Mouse (Mus musculus) left cerebral cortex, postnatal 14 days (tissue): ENCODE results near the gene Tinagl1. TPM values are rescaled to one million over a fixed set of nuclear protein-coding genes. Genes with fewer than 3 reads are reported as not detected.

ENCODE experiments used
- DNase-seq, 2 experiments: peaks; one replicate each; pipeline ENCODE4 v3.0.0; 2021 to 2022; ENCODE audit warnings: low spot score in 2 of 2, mixed read lengths in 1 of 2
- intact Hi-C: fragments of 180-260 bp; cut with DNase I; formaldehyde crosslinking; loops from one replicate; pipeline ENCODE4 v1.15.1; 2025
- total RNA-seq, 2 experiments: library from RNA; stranded (reverse); gene quantifications; 2 replicates each; pipeline ENCODE4 v1.2.3; 2021

Tinagl1 gene
- total RNA-seq, 2 experiments from 2014 or later = 4.1 to 4.2 TPM

DNA sequence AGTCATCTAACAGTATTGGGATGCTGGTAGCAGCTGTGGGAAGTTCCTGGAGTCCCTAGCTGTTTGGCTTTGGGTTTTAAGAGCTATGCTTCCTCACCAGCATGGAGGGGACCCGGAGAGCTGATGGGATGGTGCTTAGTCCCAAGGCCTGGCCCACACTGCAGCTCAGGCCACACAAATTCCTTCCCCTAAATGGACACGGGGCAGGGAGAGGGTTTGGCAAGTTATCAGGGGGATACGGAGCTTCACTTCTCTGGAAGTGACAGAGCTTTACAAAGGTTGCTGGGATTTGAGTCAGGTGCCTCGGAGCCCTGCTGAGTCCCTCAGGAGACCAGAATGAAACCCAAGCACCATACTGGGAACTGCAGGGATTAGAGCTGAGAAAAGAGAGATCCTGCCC lies 13.6 kb downstream of the Tinagl1 start:
- intact Hi-C loops = no loop called here
- DNase-seq = no peak

GRCm38 (mm10) chr4:130156812-130157371 lies 18.0 kb downstream of the Tinagl1 start:
- intact Hi-C loops = no loop called here
- DNase-seq = no peak

DNA sequence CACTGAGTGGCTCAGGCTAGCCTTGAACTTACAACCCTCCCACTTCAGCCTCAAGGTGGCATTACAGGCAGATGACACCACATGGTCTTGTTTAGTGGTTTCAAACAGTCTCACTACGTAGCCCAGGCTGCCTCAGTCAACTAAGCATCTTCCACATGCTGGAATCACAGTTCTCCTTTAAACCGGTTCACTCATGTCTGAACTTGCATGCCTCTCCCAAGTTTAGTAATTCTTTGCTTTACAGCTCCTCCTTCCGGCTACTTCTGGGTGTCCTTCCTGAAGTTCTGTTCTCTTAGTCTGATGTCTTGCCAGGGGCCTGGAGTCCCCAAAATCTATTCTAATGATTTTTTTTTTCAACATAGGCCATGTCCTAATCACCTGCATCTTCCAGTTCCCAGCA lies 20.7 kb downstream of the Tinagl1 start:
- intact Hi-C loops = no loop called here
- DNase-seq = no peak

- DNase-seq = no peak
- intact Hi-C loops = no loop called here
Observed at GRCm38 (mm10) chr4:130148405-130148804, 26.5 kb downstream of the Tinagl1 start.

DNA sequence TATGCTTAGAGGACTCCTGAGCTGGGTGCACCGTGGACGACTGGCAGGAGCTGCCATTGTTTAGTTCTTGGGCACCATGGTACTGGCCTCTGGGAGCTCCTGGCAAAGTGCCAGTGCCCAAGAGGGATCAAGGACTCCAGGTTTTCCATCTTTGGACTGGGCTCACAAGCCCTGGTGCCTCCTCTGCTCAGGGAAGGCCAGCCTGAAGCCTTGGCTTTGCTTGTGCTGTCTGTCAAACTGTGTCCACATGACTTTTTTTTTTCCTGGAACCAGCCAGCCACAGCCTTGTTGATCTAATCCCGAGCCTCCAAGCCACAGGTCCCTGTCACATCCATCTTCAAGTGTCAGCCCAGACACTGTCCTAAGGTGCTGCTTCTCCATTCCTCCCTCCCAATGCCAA lies 33.1 kb downstream of the Tinagl1 start:
- DNase-seq = no peak
- intact Hi-C loops = no loop called here

DNA sequence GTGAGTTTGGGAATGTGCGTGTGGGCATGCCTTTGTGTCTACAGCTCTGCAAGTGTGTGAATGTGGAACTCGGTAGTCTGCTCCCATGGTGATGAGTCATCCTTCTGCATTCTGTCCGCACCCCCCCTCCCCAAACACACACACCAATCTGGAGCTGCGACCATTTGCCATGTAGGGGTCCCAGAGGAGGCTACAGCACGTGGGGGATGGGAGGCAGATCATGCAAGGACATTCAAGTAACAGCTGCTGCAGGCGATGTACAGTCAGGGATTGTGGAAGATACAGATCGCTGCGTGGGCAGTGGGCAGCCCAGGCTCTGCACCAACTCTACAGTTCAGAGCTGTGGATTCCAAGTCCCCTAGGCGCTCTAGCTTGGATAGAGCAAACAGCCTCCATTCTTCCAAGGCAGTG lies 33.9 kb downstream of the Tinagl1 start:
- intact Hi-C loops = no loop called here
- DNase-seq = peak; percentile 66 to 92

- intact Hi-C loops = loop anchor here (2.0 kb wide), 1 partner anchor 50 kb away; no protein-coding TSS in a partner anchor
- no peak for DNase-seq
Observed at GRCm38 (mm10) chr4:130139214-130139492, 35.8 kb downstream of the Tinagl1 start, which contains the start of gene Hcrtr1. Hcrtr1 (minus strand) TSS chr4:130139359.

GRCm38 (mm10) chr4:130138441-130139213 lies 36.3 kb downstream of the Tinagl1 start:
- DNase-seq = peak; percentile 62 to 68
- intact Hi-C loops = loop anchor here (2.0 kb wide), 1 partner anchor 50 kb away; no protein-coding TSS in a partner anchor

- intact Hi-C loops = no loop called here
- DNase-seq = no peak
Observed at GRCm38 (mm10) chr4:130133399-130133798, 41.5 kb downstream of the Tinagl1 start.

- DNase-seq = no peak
- intact Hi-C loops = no loop called here
Observed at GRCm38 (mm10) chr4:130131448-130132105, 43.3 kb downstream of the Tinagl1 start.

DNA sequence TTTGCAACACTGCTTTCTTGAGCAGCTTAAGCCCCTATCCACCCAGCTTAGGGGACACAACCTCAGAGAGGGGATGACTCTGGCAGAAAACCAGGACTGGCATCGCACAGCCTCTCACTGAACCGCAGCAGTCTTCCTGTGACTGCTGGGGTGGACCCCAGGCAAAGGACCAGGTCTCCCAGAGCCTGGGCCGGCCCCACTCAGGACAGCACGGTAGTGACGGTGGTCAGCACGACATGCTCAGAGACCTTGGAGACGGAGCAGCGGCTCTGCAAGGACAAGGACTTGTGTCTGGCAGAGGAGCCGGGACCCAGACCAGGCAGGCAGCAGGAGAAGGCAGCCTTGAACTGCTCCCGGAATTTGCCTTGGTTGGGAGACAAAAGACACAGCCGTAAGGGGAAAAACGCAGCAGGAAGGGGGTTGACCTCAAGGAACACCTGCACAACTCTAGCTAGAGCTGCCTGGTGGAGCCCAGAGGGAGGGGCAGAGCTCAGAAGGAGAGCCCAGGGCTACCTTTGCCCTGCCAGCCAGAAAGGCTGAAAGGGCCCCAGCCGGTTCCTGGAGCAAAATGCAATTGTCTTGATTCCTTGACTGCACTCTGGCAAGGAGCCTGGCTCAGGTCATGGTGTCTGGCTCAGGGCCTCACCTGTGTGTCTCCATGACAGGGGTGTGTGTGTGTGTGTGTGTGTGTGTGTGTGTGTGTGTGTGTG lies 44.1 kb downstream of the Tinagl1 start:
- no peak for DNase-seq
- intact Hi-C loops = no loop called here

GRCm38 (mm10) chr4:130130082-130130481 lies 44.8 kb downstream of the Tinagl1 start:
- DNase-seq = no peak
- intact Hi-C loops = no loop called here

GRCm38 (mm10) chr4:130128907-130129306 lies 46.0 kb downstream of the Tinagl1 start:
- DNase-seq = no peak
- intact Hi-C loops = no loop called here

DNA sequence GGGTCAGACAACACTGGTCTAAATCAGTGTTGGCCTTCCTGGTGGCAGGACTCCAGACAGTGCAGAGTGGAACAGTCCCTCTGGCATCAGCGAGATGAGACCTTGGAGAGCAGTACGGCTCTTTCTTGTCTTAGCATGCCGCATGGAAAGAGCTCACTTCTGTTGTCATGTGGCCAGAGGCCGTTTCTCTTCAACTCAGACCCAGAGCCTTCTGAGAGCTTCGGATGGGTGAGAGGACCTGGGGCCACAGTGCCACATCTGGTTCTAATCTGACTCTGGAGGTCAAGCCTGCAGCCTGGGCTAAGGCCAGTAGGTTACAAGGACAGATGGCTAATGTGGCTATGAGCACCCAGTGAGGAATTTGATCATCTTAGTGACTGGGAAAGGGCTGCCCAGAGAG lies 49.0 kb downstream of the Tinagl1 start:
- no peak for DNase-seq
- intact Hi-C loops = no loop called here

GRCm38 (mm10) chr4:130125164-130125563 lies 49.8 kb downstream of the Tinagl1 start:
- intact Hi-C loops = no loop called here
- no peak for DNase-seq

DNA sequence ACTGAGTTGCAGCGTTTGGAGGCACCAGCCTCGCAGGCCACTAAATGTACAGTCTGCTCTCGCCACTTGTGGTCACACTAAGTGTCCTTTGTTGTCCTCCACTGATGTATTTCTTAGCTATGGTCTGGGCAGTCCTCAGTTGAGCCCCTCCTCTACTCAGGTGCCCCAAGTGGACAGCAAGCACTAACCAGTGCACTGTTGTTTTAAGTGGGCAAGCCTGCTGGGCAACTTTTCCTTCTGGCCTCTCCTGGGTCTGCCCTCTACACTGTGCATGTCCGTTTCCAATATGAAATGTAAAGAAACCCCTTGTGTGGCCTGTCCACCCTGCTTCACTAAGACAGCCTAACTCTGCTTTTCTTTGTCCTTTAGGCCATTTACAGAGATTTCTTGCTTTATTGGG lies 50.8 kb downstream of the Tinagl1 start:
- intact Hi-C loops = no loop called here
- no peak for DNase-seq

GRCm38 (mm10) chr4:130123020-130123419 lies 51.9 kb downstream of the Tinagl1 start:
- DNase-seq = no peak
- intact Hi-C loops = no loop called here

GRCm38 (mm10) chr4:130121560-130121959 lies 53.4 kb downstream of the Tinagl1 start:
- intact Hi-C loops = no loop called here
- DNase-seq = no peak

DNA sequence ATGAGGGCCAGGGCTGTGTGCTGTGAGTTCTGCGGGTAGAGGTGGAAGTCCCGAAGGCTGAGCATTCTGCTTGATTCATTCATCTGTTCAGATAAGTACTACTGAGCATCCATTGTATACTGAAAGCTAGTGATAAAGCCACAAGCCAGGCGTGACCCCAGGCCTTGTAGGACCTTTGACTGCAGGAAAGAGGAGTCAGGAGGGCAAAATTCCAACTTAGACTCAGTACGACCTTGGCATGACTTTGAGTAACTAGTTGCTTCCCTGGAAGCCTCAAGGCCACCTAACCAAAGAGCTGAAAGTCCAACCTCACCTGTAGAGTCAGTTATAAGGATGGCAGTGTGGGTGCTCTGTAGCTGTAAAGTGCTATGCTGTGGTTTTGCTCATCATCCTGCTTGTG lies 54.2 kb downstream of the Tinagl1 start:
- DNase-seq = no peak
- intact Hi-C loops = no loop called here
